Mouse (Mus musculus) kidney, embryonic 15.5 days (tissue): ENCODE measurements around the gene Atl1. TPM values are rescaled to one million over a fixed set of nuclear protein-coding genes. Genes with fewer than 3 reads are reported as not detected.

ENCODE experiments used
- ATAC-seq: fragments of 200-750 bp; cut with Nextera tagmentation; replicated peaks from 2 replicates; pipeline ENCODE4 v1.8.0; 2017; ENCODE audit warnings: moderate TSS enrichment; ENCODE audit not compliant: low FRiP score
- H3K27ac ChIP-seq: fragments of 300-500 bp; sonication (generic); 2 replicates; pipeline ENCODE4 v1.5.1; 2015; ENCODE audit warnings: mild to moderate bottlenecking, inconsistent platforms
- H3K27me3 ChIP-seq: fragments of 300-500 bp; sonication (generic); 2 replicates; pipeline ENCODE4 v1.6.1; 2015; ENCODE audit warnings: inconsistent platforms
- H3K36me3 ChIP-seq: fragments of 300-500 bp; sonication (generic); 2 replicates; pipeline ENCODE4 v1.6.1; 2015; ENCODE audit warnings: inconsistent platforms
- H3K4me1 ChIP-seq: fragments of 300-500 bp; sonication (generic); 2 replicates; pipeline ENCODE4 v1.6.1; 2015; ENCODE audit warnings: inconsistent platforms
- H3K4me2 ChIP-seq: fragments of 300-500 bp; sonication (generic); 2 replicates; pipeline ENCODE4 v1.6.1; 2015; ENCODE audit warnings: moderate library complexity, mild to moderate bottlenecking, inconsistent platforms
- H3K4me3 ChIP-seq: fragments of 300-500 bp; sonication (generic); replicated peaks from 2 replicates; pipeline ENCODE4 v1.5.1; 2015; ENCODE audit warnings: mild to moderate bottlenecking, inconsistent platforms
- H3K9ac ChIP-seq: fragments of 300-500 bp; sonication (generic); 2 replicates; pipeline ENCODE4 v1.6.1; 2015; ENCODE audit warnings: mild to moderate bottlenecking, inconsistent platforms
- H3K9me3 ChIP-seq: fragments of 300-500 bp; sonication (generic); replicated peaks from 2 replicates; pipeline ENCODE4 v1.6.1; 2016; ENCODE audit warnings: inconsistent platforms
- WGBS: fragments of 180-500 bp; shearing (Covaris S2); methylation state at CpG from one replicate; pipeline ENCODE4 v1.1.7; 2015; ENCODE audit warnings: mixed read lengths; 5-methylcytosine and 5-hydroxymethylcytosine counted together
- polyA plus RNA-seq: library from polyadenylated mRNA; unstranded; fragments of >200 nt; fragmentation: Nextera tagmentation; extraction: Ambion mirVana; gene quantifications from 2 replicates; pipeline ENCODE4 v1.2.1, GENCODE M21; 2015

The Atl1 gene
- polyA plus RNA-seq, 1 experiment from 2014 or later = 7.7 TPM

DNA sequence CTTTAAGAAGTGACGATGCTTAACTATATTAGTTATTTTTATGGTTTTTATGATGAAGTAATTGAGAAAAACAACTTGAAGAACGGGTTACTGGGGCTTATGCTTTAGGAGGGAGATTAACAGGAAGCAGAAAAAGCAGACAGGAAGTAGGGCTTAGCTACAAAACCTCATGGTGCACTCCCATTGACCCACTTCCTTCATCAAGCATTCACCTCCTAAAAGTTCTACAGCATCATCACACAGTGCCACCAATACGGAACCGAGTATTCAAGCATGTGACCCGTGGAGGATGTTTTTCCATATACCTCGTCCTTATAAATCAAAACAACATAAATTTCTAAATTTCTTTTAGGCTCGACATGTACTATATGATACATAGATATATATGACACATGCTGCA, 20.3 kb downstream of the Atl1 start:
- Histone ChIP-seq H3K27ac (no peak overlapping the region), H3K9ac (no peak overlapping the region), H3K4me2 (no peak overlapping the region), H3K27me3 (no peaks in the 10 kb centered on the region), H3K4me1 (peaks cover 9% of the 10 kb centered on the region), H3K4me3 (no peak overlapping the region), H3K36me3 (no peaks in the 10 kb centered on the region), H3K9me3 (no peaks in the 10 kb centered on the region)
- no peak for ATAC-seq
- 86% methylated on average over 7 of the region's 7 CpGs for WGBS

GRCm38 (mm10) chr12:69917870-69918269, 25.5 kb downstream of the Atl1 start:
- 83% methylated on average over 2 of the region's 2 CpGs for WGBS

DNA sequence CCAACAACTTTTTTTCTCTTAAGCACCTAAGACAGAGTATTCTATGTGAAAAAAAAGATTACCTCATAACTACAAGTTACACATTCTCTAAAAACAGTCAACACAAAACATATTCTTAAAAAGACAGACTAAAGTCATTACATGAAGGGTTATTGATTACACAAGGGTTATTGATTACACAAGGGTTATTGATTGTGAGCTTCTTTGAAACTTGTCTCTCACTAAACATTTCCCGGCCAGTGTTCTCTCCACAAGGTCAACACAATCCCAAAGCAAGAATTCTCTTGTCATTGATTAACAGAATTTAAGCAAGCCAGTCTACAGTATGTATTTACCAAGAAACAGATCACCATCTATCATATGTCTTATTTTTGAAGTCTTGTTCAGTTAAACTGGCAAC, 29.7 kb downstream of the Atl1 start:
- H3K36me3 ChIP-seq = no peaks in the 10 kb centered on the region
- no peaks in the 10 kb centered on the region for H3K9me3 ChIP-seq
- no peak overlapping the region for H3K27ac ChIP-seq
- no peaks in the 10 kb centered on the region for H3K4me1 ChIP-seq
- H3K4me2 ChIP-seq = no peak overlapping the region
- no peak overlapping the region for H3K4me3 ChIP-seq
- 76% methylated on average over 1 of the region's 1 CpGs for WGBS
- H3K9ac ChIP-seq = no peak overlapping the region
- no peak for ATAC-seq
- no peaks in the 10 kb centered on the region for H3K27me3 ChIP-seq

More at GRCm38 (mm10) chr12:69917870-69918269, 25.5 kb downstream of the Atl1 start:
- Histone ChIP-seq H3K4me1 (no peaks in the 10 kb centered on the region), H3K27me3 (no peaks in the 10 kb centered on the region), H3K9ac (no peak overlapping the region), H3K9me3 (no peaks in the 10 kb centered on the region), H3K36me3 (no peaks in the 10 kb centered on the region), H3K4me3 (no peak overlapping the region), H3K4me2 (no peak overlapping the region), H3K27ac (no peak overlapping the region)
- no peak for ATAC-seq

GRCm38 (mm10) chr12:69923128-69923527, 30.7 kb downstream of the Atl1 start:
- Histone ChIP-seq H3K9ac (no peak overlapping the region), H3K36me3 (no peaks in the 10 kb centered on the region), H3K27ac (no peak overlapping the region), H3K9me3 (no peaks in the 10 kb centered on the region), H3K27me3 (no peaks in the 10 kb centered on the region), H3K4me2 (no peak overlapping the region), H3K4me3 (no peak overlapping the region), H3K4me1 (no peaks in the 10 kb centered on the region)
- ATAC-seq = no peak
- 85% methylated on average over 3 of the region's 3 CpGs for WGBS

GRCm38 (mm10) chr12:69923603-69924002, 31.2 kb downstream of the Atl1 start:
- no peaks in the 10 kb centered on the region for H3K4me1 ChIP-seq
- H3K36me3 ChIP-seq = no peaks in the 10 kb centered on the region
- no peaks in the 10 kb centered on the region for H3K9me3 ChIP-seq
- no peak overlapping the region for H3K27ac ChIP-seq
- H3K4me2 ChIP-seq = no peak overlapping the region
- no peak overlapping the region for H3K9ac ChIP-seq
- no peak for ATAC-seq
- H3K27me3 ChIP-seq = no peaks in the 10 kb centered on the region
- WGBS = 61% methylated on average over 3 of the region's 3 CpGs
- no peak overlapping the region for H3K4me3 ChIP-seq

- Histone ChIP-seq H3K9me3 (no peaks in the 10 kb centered on the region), H3K4me1 (no peaks in the 10 kb centered on the region), H3K27ac (no peak overlapping the region), H3K9ac (no peak overlapping the region), H3K4me3 (no peak overlapping the region), H3K4me2 (no peak overlapping the region), H3K36me3 (no peaks in the 10 kb centered on the region), H3K27me3 (no peaks in the 10 kb centered on the region)
- WGBS = 16% methylated on average over 5 of the region's 5 CpGs
- ATAC-seq = no peak
Measured at GRCm38 (mm10) chr12:69924012-69924411, 31.6 kb downstream of the Atl1 start.

- Histone ChIP-seq H3K9ac (no peak overlapping the region), H3K27ac (no peak overlapping the region), H3K36me3 (no peaks in the 10 kb centered on the region), H3K27me3 (no peaks in the 10 kb centered on the region), H3K4me1 (no peaks in the 10 kb centered on the region), H3K4me2 (no peak overlapping the region), H3K9me3 (no peaks in the 10 kb centered on the region), H3K4me3 (no peak overlapping the region)
- 61% methylated on average over 7 of the region's 7 CpGs for WGBS
- ATAC-seq = no peak
Measured at GRCm38 (mm10) chr12:69926716-69927115, 34.3 kb downstream of the Atl1 start.

DNA sequence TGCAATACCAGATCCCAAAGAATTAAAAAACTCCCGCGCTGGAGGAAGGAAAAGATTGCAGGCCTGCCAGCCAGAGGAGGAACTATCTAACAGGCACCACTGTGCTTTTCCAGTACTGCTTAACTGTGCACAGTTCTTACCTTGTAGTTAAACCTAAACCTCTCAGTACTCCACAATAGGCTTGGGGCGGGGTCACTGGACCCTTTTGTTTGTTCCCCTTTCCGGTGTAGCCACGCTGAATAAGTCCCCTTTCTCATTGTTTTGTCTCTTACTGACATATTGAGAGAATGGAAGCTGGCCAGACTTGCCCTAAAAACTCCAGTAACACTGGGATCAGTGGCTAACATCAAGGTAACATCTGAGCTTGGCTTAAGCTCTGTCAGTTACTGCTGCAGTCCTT, 45.3 kb downstream of the Atl1 start:
- WGBS = 90% methylated on average over 5 of the region's 5 CpGs
- ATAC-seq = no peak
- no peaks in the 10 kb centered on the region for H3K4me1 ChIP-seq

GRCm38 (mm10) chr12:69939291-69939690, 46.9 kb downstream of the Atl1 start:
- H3K27ac ChIP-seq = no peak overlapping the region
- H3K27me3 ChIP-seq = no peaks in the 10 kb centered on the region
- no peak for ATAC-seq
- no peak overlapping the region for H3K4me3 ChIP-seq
- WGBS = 52% methylated on average over 2 of the region's 2 CpGs
- H3K4me1 ChIP-seq = no peaks in the 10 kb centered on the region
- H3K9me3 ChIP-seq = no peaks in the 10 kb centered on the region
- no peak overlapping the region for H3K4me2 ChIP-seq
- no peak overlapping the region for H3K9ac ChIP-seq
- no peaks in the 10 kb centered on the region for H3K36me3 ChIP-seq

More for the DNA sequence above, 45.3 kb downstream of the Atl1 start:
- Histone ChIP-seq H3K4me2 (no peak overlapping the region), H3K27me3 (no peaks in the 10 kb centered on the region), H3K9ac (no peak overlapping the region), H3K36me3 (no peaks in the 10 kb centered on the region), H3K9me3 (no peaks in the 10 kb centered on the region), H3K27ac (no peak overlapping the region), H3K4me3 (no peak overlapping the region)

GRCm38 (mm10) chr12:69941655-69942329, 49.4 kb downstream of the Atl1 start:
- WGBS = 48% methylated on average over 1 of the region's 1 CpGs
- no peak overlapping the region for H3K4me2 ChIP-seq
- H3K36me3 ChIP-seq = no peaks in the 10 kb centered on the region
- H3K4me1 ChIP-seq = no peaks in the 10 kb centered on the region
- no peak overlapping the region for H3K4me3 ChIP-seq
- no peaks in the 10 kb centered on the region for H3K27me3 ChIP-seq
- no peaks in the 10 kb centered on the region for H3K9me3 ChIP-seq
- no peak overlapping the region for H3K9ac ChIP-seq
- no peak overlapping the region for H3K27ac ChIP-seq
- ATAC-seq = no peak

DNA sequence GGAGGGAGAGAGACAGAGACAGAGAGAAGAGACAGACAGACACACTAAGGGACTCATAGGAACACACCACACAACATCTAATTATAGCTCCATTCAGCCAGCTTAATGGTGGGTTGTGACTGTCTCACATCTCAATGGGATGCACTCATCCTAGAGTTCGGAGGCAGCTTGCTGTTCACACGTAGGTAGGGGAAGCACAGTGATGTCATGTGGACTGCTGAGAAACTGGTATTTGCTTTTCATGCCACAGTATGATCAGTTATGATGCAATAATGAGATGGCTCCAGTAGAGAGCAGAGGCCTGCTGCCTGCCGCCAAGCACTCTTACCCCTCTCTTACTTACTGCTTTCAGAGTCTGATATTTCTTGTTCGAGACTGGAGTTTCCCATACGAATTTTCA, 53.4 kb downstream of the Atl1 start:
- Histone ChIP-seq H3K4me2 (no peak overlapping the region), H3K9me3 (no peaks in the 10 kb centered on the region), H3K4me1 (no peaks in the 10 kb centered on the region), H3K36me3 (no peaks in the 10 kb centered on the region), H3K27ac (no peak overlapping the region), H3K4me3 (no peak overlapping the region), H3K9ac (no peak overlapping the region), H3K27me3 (no peaks in the 10 kb centered on the region)
- no peak for ATAC-seq
- 92% methylated on average over 5 of the region's 5 CpGs for WGBS

GRCm38 (mm10) chr12:69947502-69947901, 55.1 kb downstream of the Atl1 start:
- H3K4me2 ChIP-seq = no peak overlapping the region
- no peak overlapping the region for H3K4me3 ChIP-seq
- 63% methylated on average over 3 of the region's 3 CpGs for WGBS
- H3K27ac ChIP-seq = no peak overlapping the region
- H3K36me3 ChIP-seq = no peaks in the 10 kb centered on the region
- ATAC-seq = no peak
- H3K27me3 ChIP-seq = no peaks in the 10 kb centered on the region
- H3K9me3 ChIP-seq = no peaks in the 10 kb centered on the region
- H3K9ac ChIP-seq = no peak overlapping the region
- H3K4me1 ChIP-seq = no peaks in the 10 kb centered on the region

GRCm38 (mm10) chr12:69957378-69957777, 65.0 kb downstream of the Atl1 start:
- Histone ChIP-seq H3K36me3 (peaks cover 30% of the 10 kb centered on the region), H3K27me3 (no peaks in the 10 kb centered on the region), H3K27ac (no peak overlapping the region), H3K4me1 (no peaks in the 10 kb centered on the region), H3K9ac (no peak overlapping the region), H3K9me3 (no peaks in the 10 kb centered on the region), H3K4me3 (no peak overlapping the region), H3K4me2 (no peak overlapping the region)
- no peak for ATAC-seq
- WGBS = 93% methylated on average over 2 of the region's 2 CpGs
